8 mouse cellular contexts compared by ENCODE assay signal in the genomic region with DNA sequence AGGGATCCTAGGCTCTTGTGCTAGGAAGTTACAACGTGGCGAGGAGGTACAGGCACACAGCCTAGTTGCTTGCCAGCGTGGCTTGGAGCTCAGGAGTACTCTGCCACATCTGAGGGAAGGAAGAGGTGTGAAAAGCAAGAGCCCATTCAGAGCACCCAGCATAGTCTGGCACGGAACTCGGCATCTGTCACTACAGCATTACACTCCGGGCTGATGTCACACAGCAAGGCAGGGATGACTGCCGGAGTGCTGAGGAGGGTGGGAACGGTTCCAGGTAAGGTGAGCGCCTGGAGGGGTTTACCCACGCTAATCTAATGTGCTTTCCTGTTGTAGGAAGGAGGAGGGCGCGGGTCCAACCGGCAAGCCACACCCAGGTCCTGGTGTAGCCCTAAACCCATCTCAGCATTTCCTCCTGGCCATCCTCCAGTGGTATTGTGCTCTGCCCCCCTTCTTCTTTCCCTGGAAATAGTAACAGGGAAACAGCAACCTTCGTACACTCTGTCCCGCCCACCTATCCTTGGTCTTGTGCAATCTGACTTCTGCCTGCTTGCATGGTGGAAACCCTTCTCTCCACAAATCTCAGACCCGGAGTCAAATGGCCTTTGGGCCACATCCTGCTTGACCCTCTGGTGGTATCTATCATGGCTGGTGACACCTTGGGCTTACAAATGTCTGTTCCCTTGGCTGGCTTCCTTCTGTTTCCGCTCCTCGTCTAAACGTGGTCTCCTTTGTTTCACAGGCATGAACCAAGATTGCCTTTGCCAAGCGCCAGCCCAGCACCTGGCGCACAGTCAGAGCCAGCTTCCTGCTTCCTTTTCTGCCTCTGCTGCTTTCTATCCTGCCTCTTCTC. TPM values are rescaled to one million over a fixed set of nuclear protein-coding genes. Genes with fewer than 3 reads are reported as not detected.
A peak's percentile ranks its signal among the peaks of the same experiment; 100 is the strongest.
DNase-seq lines count a peak whose midpoint lies in the region; ATAC-seq and TF ChIP-seq lines count a peak whose summit lies in the region.

No protein-coding gene starts in this region.

- WGBS in forebrain, embryonic 12.5 days = 85% methylated on average over 21 of the region's 21 CpGs
- 88% methylated on average over 21 of the region's 21 CpGs for WGBS in forebrain, embryonic 11.5 days
- 50% methylated on average over 21 of the region's 21 CpGs for WGBS in intestine, postnatal 0 days

- peak overlapping the region; percentile 50 for H3K27ac ChIP-seq in forebrain, embryonic 12.5 days
- no peak overlapping the region for H3K27ac ChIP-seq in forebrain, embryonic 11.5 days (ENCODE audit: low read depth, low read length)
- H3K27ac ChIP-seq in brown adipose tissue, adult 24 weeks (replicated peaks; ENCODE audit: low read depth, low read length) = peak overlapping the region; percentile 35
- peak overlapping the region; percentile 8 for H3K27ac ChIP-seq in intestine, postnatal 0 days (ENCODE audit: low read depth, low read length)

- H3K36me3 ChIP-seq in forebrain, embryonic 12.5 days (replicated peaks) = peaks cover 91% of the 10 kb centered on the region
- H3K36me3 ChIP-seq in forebrain, embryonic 11.5 days (ENCODE audit: control insufficient read depth, insufficient read depth, low read length) = peaks cover 5% of the 10 kb centered on the region; the same call in 1 of the 2 replicates
- peaks cover 26% of the 10 kb centered on the region for H3K36me3 ChIP-seq in intestine, postnatal 0 days (ENCODE audit: control insufficient read depth, insufficient read depth)

- intact Hi-C loops in left cerebral cortex, postnatal 10 days (cut with DNase I) = no loop called here

- no peak overlapping the region for H3K4me2 ChIP-seq in forebrain, embryonic 12.5 days
- H3K4me2 ChIP-seq in forebrain, embryonic 11.5 days (ENCODE audit: low read depth, low read length, severe bottlenecking) = no peak overlapping the region
- H3K4me2 ChIP-seq in intestine, postnatal 0 days (replicated peaks; ENCODE audit: low read depth) = 0 out of 2 replicates have a peak overlapping the region, but pooled peaks have one; percentile 14

- H3K4me1 ChIP-seq in forebrain, embryonic 12.5 days = peaks cover 7% of the 10 kb centered on the region
- no peaks in the 10 kb centered on the region for H3K4me1 ChIP-seq in forebrain, embryonic 11.5 days (replicated peaks; ENCODE audit: control insufficient read depth, insufficient read depth, low read length)
- peaks cover 11% of the 10 kb centered on the region for H3K4me1 ChIP-seq in brown adipose tissue, adult 24 weeks (ENCODE audit: control insufficient read depth, insufficient read depth, insufficient read length, low read length)
- no peaks in the 10 kb centered on the region for H3K4me1 ChIP-seq in intestine, postnatal 0 days (replicated peaks; ENCODE audit: control insufficient read depth, insufficient read depth, low read length)

- no peaks in the 10 kb centered on the region for H3K27me3 ChIP-seq in forebrain, embryonic 12.5 days
- no peaks in the 10 kb centered on the region for H3K27me3 ChIP-seq in forebrain, embryonic 11.5 days (ENCODE audit: control insufficient read depth, insufficient read depth, low read length)
- H3K27me3 ChIP-seq in intestine, postnatal 0 days (replicated peaks; ENCODE audit: control insufficient read depth, insufficient read depth, low read length) = no peaks in the 10 kb centered on the region

- DNase-seq in forebrain, embryonic 11.5 days (ENCODE audit: low spot score) = no peak
- peak; percentile 52 to 59 for DNase-seq in gastrocnemius, adult 8-10 months (ENCODE audit: low spot score in 2 of 2)
- DNase-seq in left cerebral cortex, postnatal 10 days (ENCODE audit: extremely low spot score in 1 of 2, low spot score in 2 of 2) = peak; percentile 42 to 75
- peak; percentile 80 to 81 for DNase-seq in right cerebral cortex, adult 2 months (ENCODE audit: low spot score in 2 of 2)
- no peak for DNase-seq in neural tube, embryonic 10.5 days (ENCODE audit: extremely low spot score, low spot score)

- no peak for TF ChIP-seq CTCF in intestine, postnatal 0 days (IDR thresholded peaks at IDR 0.05; ENCODE audit: low read depth)

- no peak for ATAC-seq in forebrain, embryonic 12.5 days (ENCODE audit: low FRiP score)
- ATAC-seq in forebrain, embryonic 11.5 days (replicated peaks; ENCODE audit: low FRiP score) = no peak
- ATAC-seq in intestine, postnatal 0 days = peak; percentile 76

- no peaks in the 10 kb centered on the region for H3K9me3 ChIP-seq in forebrain, embryonic 12.5 days
- no peaks in the 10 kb centered on the region for H3K9me3 ChIP-seq in forebrain, embryonic 11.5 days (ENCODE audit: control insufficient read depth, low read length)
- no peaks in the 10 kb centered on the region for H3K9me3 ChIP-seq in intestine, postnatal 0 days (ENCODE audit: control insufficient read depth)

- H3K9ac ChIP-seq in forebrain, embryonic 12.5 days = no peak overlapping the region
- H3K9ac ChIP-seq in forebrain, embryonic 11.5 days (ENCODE audit: low read length) = no peak overlapping the region
- no peak overlapping the region for H3K9ac ChIP-seq in intestine, postnatal 0 days (ENCODE audit: low read depth, low read length)

- H3K4me3 ChIP-seq in forebrain, embryonic 12.5 days (replicated peaks) = no peak overlapping the region
- no peak overlapping the region for H3K4me3 ChIP-seq in forebrain, embryonic 11.5 days (ENCODE audit: low read depth, low read length)
- no peak overlapping the region for H3K4me3 ChIP-seq in brown adipose tissue, adult 24 weeks (ENCODE audit: insufficient read depth, low read depth, low read length)
- H3K4me3 ChIP-seq in intestine, postnatal 0 days (ENCODE audit: low read depth, low read length) = no peak overlapping the region

RNA-seq across cellular contexts. Expression of gene Treh, which starts 18.9 kb away (rescaled TPM):
- not detected in 2 replicates for polyA plus RNA-seq in forebrain, embryonic 12.5 days (2016; fragmentation: Nextera tagmentation; extraction: Ambion mirVana)
- not detected in 2 replicates for polyA plus RNA-seq in forebrain, embryonic 11.5 days (2014; fragmentation: Nextera tagmentation; extraction: Ambion mirVana)
- polyA plus RNA-seq in brown adipose tissue, adult 24 weeks (2012; ENCODE audit: insufficient read depth, insufficient read length, missing spikeins) = not detected in 2 replicates
- not detected for total RNA-seq in gastrocnemius, adult 8-10 months (2022)
- 2.1 and 2.4 TPM in 2 replicates for polyA plus RNA-seq in intestine, postnatal 0 days (2015; fragmentation: Nextera tagmentation; extraction: Ambion mirVana)
- not detected for total RNA-seq in left cerebral cortex, postnatal 10 days (2021)

RNA-seq across cellular contexts. Expression of gene Phldb1, which starts 43.1 kb away (rescaled TPM):
- 57.5 and 67.3 TPM in 2 replicates for polyA plus RNA-seq in forebrain, embryonic 12.5 days (2016; fragmentation: Nextera tagmentation; extraction: Ambion mirVana)
- polyA plus RNA-seq in forebrain, embryonic 11.5 days (2014; fragmentation: Nextera tagmentation; extraction: Ambion mirVana) = 43.5 and 46.0 TPM in 2 replicates
- 19.6 and 27.6 TPM in 2 replicates for polyA plus RNA-seq in brown adipose tissue, adult 24 weeks (2012; ENCODE audit: insufficient read depth, insufficient read length, missing spikeins)
- total RNA-seq in gastrocnemius, adult 8-10 months (2022) = 10 to 100 TPM; 20.0 to 33.0 (median 32.5) TPM
- polyA plus RNA-seq in intestine, postnatal 0 days (2015; fragmentation: Nextera tagmentation; extraction: Ambion mirVana) = 6.2 and 6.9 TPM in 2 replicates
- 10 to 100 TPM; 82.6 to 89.0 TPM for total RNA-seq in left cerebral cortex, postnatal 10 days (2021)

Comparison
In these comparisons a context has a peak if more than half of its experiments do, and no peak if none do; other contexts are left out.
1. DNase-seq: peak in gastrocnemius, adult 8-10 months (2 of 2), left cerebral cortex, postnatal 10 days (2 of 2) and right cerebral cortex, adult 2 months (2 of 2); none in forebrain, embryonic 11.5 days (single experiment) and neural tube, embryonic 10.5 days (single experiment).